Mouse (Mus musculus) ES-E14 (cell line): ENCODE results near the gene C9orf72. TPM values are rescaled to one million over a fixed set of nuclear protein-coding genes. Genes with fewer than 3 reads are reported as not detected.

Experiments
- DNase-seq: peaks from one replicate; pipeline ENCODE4 v3.0.0-alpha.2; 2013; ENCODE audit warnings: low read depth, low spot score
- H3K27ac ChIP-seq: 2 replicates; pipeline ENCODE4 v1.5.1; 2012; ENCODE audit warnings: low read depth, mild to moderate bottlenecking, low read length, moderate library complexity, mixed read lengths; ENCODE audit not compliant: poor library complexity, insufficient read depth, severe bottlenecking
- H3K36me3 ChIP-seq: 2 replicates; pipeline ENCODE4 v1.6.1; 2012; ENCODE audit warnings: mild to moderate bottlenecking, low read length, moderate library complexity, mixed read lengths; ENCODE audit not compliant: control insufficient read depth, poor library complexity, insufficient read depth, severe bottlenecking
- H3K4me1 ChIP-seq, 2 experiments: fragments of 150-350 bp in 1 of 2; sonication (generic) in 1 of 2; 2 replicates each; pipeline ENCODE4 v1.6.1; 2012; ENCODE audit warnings: low read length in 2 of 2, mild to moderate bottlenecking in 1 of 2, mixed read lengths in 1 of 2; ENCODE audit not compliant: control insufficient read depth in 2 of 2, insufficient read depth in 2 of 2, poor library complexity in 1 of 2
- H3K4me3 ChIP-seq, 2 experiments: fragments of 150-350 bp in 1 of 2; sonication (generic) in 1 of 2; 2 replicates each; pipeline ENCODE4 v1.5.1; 2012; ENCODE audit warnings: low read length in 2 of 2, low read depth in 1 of 2, mild to moderate bottlenecking in 1 of 2, mixed read lengths in 1 of 2; ENCODE audit not compliant: insufficient read depth in 1 of 2, poor library complexity in 1 of 2, severe bottlenecking in 1 of 2
- H3K9ac ChIP-seq: 2 replicates; pipeline ENCODE4 v1.6.1; 2012; ENCODE audit warnings: low read depth, mild to moderate bottlenecking, low read length, mixed read lengths; ENCODE audit not compliant: poor library complexity, insufficient read depth, severe bottlenecking
- H3K9me3 ChIP-seq: fragments of 150-350 bp; sonication (generic); 2 replicates; pipeline ENCODE4 v1.6.1; 2012; ENCODE audit warnings: low read depth, mild to moderate bottlenecking, low read length; ENCODE audit not compliant: control insufficient read depth, insufficient read depth
- CHD2 ChIP-seq: IDR thresholded peaks from 2 replicates; pipeline ENCODE4 v1.6.1; 2014; ENCODE audit warnings: mild to moderate bottlenecking, low read depth, low read length, inconsistent platforms
- HCFC1 ChIP-seq: IDR thresholded peaks from 2 replicates; pipeline ENCODE4 v1.6.1; 2012; ENCODE audit warnings: low read length, inconsistent platforms, borderline replicate concordance; ENCODE audit not compliant: insufficient read depth
- MAFK ChIP-seq: IDR thresholded peaks from 2 replicates; pipeline ENCODE4 v1.6.1; 2014; ENCODE audit warnings: mild to moderate bottlenecking, low read depth, low read length, inconsistent platforms; ENCODE audit not compliant: insufficient read depth
- ZC3H11A ChIP-seq: IDR thresholded peaks from 2 replicates; pipeline ENCODE4 v1.6.1; 2012; ENCODE audit warnings: low read depth, mild to moderate bottlenecking, inconsistent platforms, low read length, borderline replicate concordance
- ZNF384 ChIP-seq: IDR thresholded peaks from 2 replicates; pipeline ENCODE4 v1.6.1; 2012; ENCODE audit warnings: low read depth, low read length, inconsistent platforms
- in situ Hi-C, 2 experiments: fragments of 600-800 bp; cut with MboI; formaldehyde crosslinking; loops; one replicate each; pipeline ENCODE4 v1.15.1; 2025; ENCODE audit warnings: low sequenced_read_pairs in 2 of 2, inconsistent platforms in 1 of 2; ENCODE audit not compliant: unreplicated experiment in 2 of 2
- total RNA-seq: library from RNA; depleted of rRNA; stranded (reverse); fragments of 300-350 nt; gene quantifications from 2 replicates; pipeline ENCODE4 v1.2.3, GENCODE M21; 2012

The C9orf72 gene
- total RNA-seq, 1 experiment, result 7.1 TPM

- Histone ChIP-seq H3K9ac (peak overlapping the region; percentile 85; the same call in 1 of the 2 replicates), H3K4me3 (peak overlapping the region; percentile 84 to 91), H3K27ac (no peak overlapping the region), H3K9me3 (no peaks in the 10 kb centered on the region), H3K4me1 (no peaks in the 10 kb centered on the region), H3K36me3 (no peaks in the 10 kb centered on the region)
- TF ChIP-seq MAFK (no peak), CHD2 (no peak), ZNF384 (no peak), ZC3H11A (no peak; the same call in 1 of the 2 replicates)
- in situ Hi-C loops, result no loop called here
- DNase-seq, result peak; percentile 47
Measured at GRCm38 (mm10) chr4:35155132-35155922, 70.6 kb downstream of the C9orf72 start.

GRCm38 (mm10) chr4:35154051-35154450, 71.9 kb downstream of the C9orf72 start:
- Histone ChIP-seq H3K27ac (no peak overlapping the region), H3K9me3 (no peaks in the 10 kb centered on the region), H3K4me1 (no peaks in the 10 kb centered on the region), H3K9ac (no peak overlapping the region), H3K4me3 (no peak overlapping the region), H3K36me3 (no peaks in the 10 kb centered on the region)
- no peak for DNase-seq
- no peak for TF ChIP-seq CHD2
- no peak for TF ChIP-seq MAFK
- TF ChIP-seq ZNF384, result no peak
- TF ChIP-seq HCFC1, result no peak
- no peak for TF ChIP-seq ZC3H11A
- in situ Hi-C loops, result no loop called here

GRCm38 (mm10) chr4:35151756-35152155, 74.2 kb downstream of the C9orf72 start, which contains the start of gene Ifnk:
Gene Ifnk, plus strand, starts transcription at chr4:35152056.
- Histone ChIP-seq H3K9ac (no peak within 1 kb of the TSS), H3K36me3 (no peaks in the 10 kb centered on the region), H3K4me3 (no peak within 1 kb of the TSS), H3K4me1 (no peaks in the 10 kb centered on the region), H3K27ac (no peak within 1 kb of the TSS), H3K9me3 (no peaks in the 10 kb centered on the region)
- in situ Hi-C loops, result no loop called here
- TF ChIP-seq HCFC1, result no peak
- no peak for TF ChIP-seq CHD2
- no peak for TF ChIP-seq ZNF384
- TF ChIP-seq MAFK, result no peak
- no peak for TF ChIP-seq ZC3H11A
- DNase-seq, result no peak

- Histone ChIP-seq H3K27ac (no peak overlapping the region), H3K4me1 (no peaks in the 10 kb centered on the region), H3K9me3 (no peaks in the 10 kb centered on the region), H3K36me3 (no peaks in the 10 kb centered on the region), H3K4me3 (no peak overlapping the region), H3K9ac (no peak overlapping the region)
- no peak for TF ChIP-seq HCFC1
- no peak for TF ChIP-seq CHD2
- no peak for TF ChIP-seq MAFK
- TF ChIP-seq ZNF384, result no peak
- TF ChIP-seq ZC3H11A, result no peak
- no peak for DNase-seq
- in situ Hi-C loops, result no loop called here
Measured at GRCm38 (mm10) chr4:35150706-35151105, 75.3 kb downstream of the C9orf72 start.

- TF ChIP-seq CHD2 (no peak), ZNF384 (no peak), MAFK (no peak), HCFC1 (no peak), ZC3H11A (no peak)
- DNase-seq, result no peak
- in situ Hi-C loops, result no loop called here
- Histone ChIP-seq H3K9me3 (no peaks in the 10 kb centered on the region), H3K27ac (no peak overlapping the region), H3K4me1 (no peaks in the 10 kb centered on the region), H3K4me3 (no peak overlapping the region), H3K9ac (no peak overlapping the region), H3K36me3 (no peaks in the 10 kb centered on the region)
Measured at GRCm38 (mm10) chr4:35148326-35148725, 77.6 kb downstream of the C9orf72 start.
